Mouse (Mus musculus) gastrocnemius, adult 8-10 months (tissue): ENCODE results near the gene Fabp6. TPM values are rescaled to one million over a fixed set of nuclear protein-coding genes. Genes with fewer than 3 reads are reported as not detected.

Experiments used
- DNase-seq, 2 experiments: peaks; one replicate each; pipeline ENCODE4 v3.0.0; 2022; ENCODE audit warnings: low spot score in 2 of 2
- total RNA-seq, 4 experiments: library from RNA; stranded (reverse); gene quantifications; 2 replicates each; pipeline ENCODE4 v1.2.4; 2022

Gene Fabp6
- total RNA-seq, 4 experiments from 2014 or later: not detected

- DNase-seq: no peak
Measured at GRCm38 (mm10) chr11:43589530-43590072, 11.7 kb downstream of the Fabp6 start.

- DNase-seq: peak; percentile 13 to 31
Measured at GRCm38 (mm10) chr11:43586324-43587090, 14.8 kb downstream of the Fabp6 start, which contains the start of gene 4933415A04Rik. TSS of gene 4933415A04Rik (plus strand) at chr11:43587040.

GRCm38 (mm10) chr11:43585211-43586005 lies 15.9 kb downstream of the Fabp6 start:
- DNase-seq: no peak

- DNase-seq: no peak
Measured at GRCm38 (mm10) chr11:43577713-43578478, 23.4 kb downstream of the Fabp6 start.

- no peak for DNase-seq
Measured at GRCm38 (mm10) chr11:43575376-43576151, 25.8 kb downstream of the Fabp6 start.

- no peak for DNase-seq
Measured at GRCm38 (mm10) chr11:43575061-43575375, 26.3 kb downstream of the Fabp6 start.

- DNase-seq: peak in 1 of 2 experiments; percentile 16
Measured at GRCm38 (mm10) chr11:43569595-43569994, 31.7 kb downstream of the Fabp6 start.

GRCm38 (mm10) chr11:43569188-43569587 lies 32.2 kb downstream of the Fabp6 start:
- no peak for DNase-seq

- DNase-seq: no peak
Measured at GRCm38 (mm10) chr11:43568263-43568662, 33.1 kb downstream of the Fabp6 start.

GRCm38 (mm10) chr11:43566696-43567095 lies 34.6 kb downstream of the Fabp6 start:
- DNase-seq: no peak

- DNase-seq: no peak
Measured at GRCm38 (mm10) chr11:43565852-43566251, 35.5 kb downstream of the Fabp6 start.

- DNase-seq: no peak
Measured at GRCm38 (mm10) chr11:43565414-43565813, 35.9 kb downstream of the Fabp6 start.

GRCm38 (mm10) chr11:43563654-43564244 lies 37.6 kb downstream of the Fabp6 start:
- no peak for DNase-seq

- no peak for DNase-seq
Measured at GRCm38 (mm10) chr11:43559515-43560292, 41.6 kb downstream of the Fabp6 start.

GRCm38 (mm10) chr11:43556538-43556937 lies 44.8 kb downstream of the Fabp6 start:
- no peak for DNase-seq

GRCm38 (mm10) chr11:43552675-43553074 lies 48.7 kb downstream of the Fabp6 start:
- DNase-seq: no peak

- no peak for DNase-seq
Measured at GRCm38 (mm10) chr11:43551756-43552155, 49.6 kb downstream of the Fabp6 start.

GRCm38 (mm10) chr11:43549701-43550100 lies 51.6 kb downstream of the Fabp6 start:
- DNase-seq: peak in 1 of 2 experiments; percentile 22

- no peak for DNase-seq
Measured at GRCm38 (mm10) chr11:43548657-43549435, 52.5 kb downstream of the Fabp6 start.
